Mouse (Mus musculus): ENCODE data around the gene Clcn5.

DNA sequence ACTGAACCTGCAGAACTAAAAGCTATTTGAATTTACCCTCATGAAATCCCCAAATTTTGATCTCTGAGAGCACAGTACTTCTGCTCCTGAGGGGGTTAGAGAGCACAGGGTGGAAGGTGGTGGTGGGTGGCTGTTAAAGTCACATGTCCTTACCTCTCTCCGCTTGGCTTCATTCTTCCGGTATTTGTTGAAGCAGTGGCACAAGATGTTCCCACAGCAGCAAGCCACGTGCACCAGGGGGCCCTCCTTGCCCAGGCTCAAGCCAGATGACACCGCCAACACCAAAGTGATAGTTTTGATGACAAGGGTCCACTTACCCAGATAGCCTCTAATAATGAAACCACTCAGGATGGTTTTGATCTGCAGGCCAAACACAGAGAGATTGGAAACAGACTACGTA lies 149.0 kb downstream of the Clcn5 start:
- TF ChIP-seq CEBPB (IDR thresholded peaks at IDR 0.05; ENCODE audit: low read depth) (no peak), CTCF (IDR thresholded peaks at IDR 0.05; ENCODE audit: control insufficient read depth, insufficient read depth, insufficient read length) (no peak), USF1 (IDR thresholded peaks at IDR 0.05; ENCODE audit: low read depth) (no peak), MAX (IDR thresholded peaks at IDR 0.05) (no peak), FOSL1 (IDR thresholded peaks at IDR 0.05; ENCODE audit: insufficient read depth, low read length, poor library complexity, severe bottlenecking) (no peak), MYOD1 (IDR thresholded peaks at IDR 0.05; ENCODE audit: control insufficient read depth, insufficient read length, low read depth) (no peak), MYOG (IDR thresholded peaks at IDR 0.05; ENCODE audit: control insufficient read depth, extremely low read depth, insufficient read length) (no peak)

Measured in C2C12 (cell line).